Mouse (Mus musculus) E14TG2a.4 (cell line): ENCODE results near the gene Tpp1.

ENCODE experiments used
- CTCF ChIP-seq: conservative IDR thresholded peaks from 2 replicates; pipeline ENCODE4 v1.5.1; 2014; ENCODE audit warnings: low read length
- NANOG ChIP-seq: IDR thresholded peaks from 2 replicates; pipeline ENCODE4 v1.6.1; 2014; ENCODE audit warnings: borderline replicate concordance, low read length, mixed read lengths

DNA sequence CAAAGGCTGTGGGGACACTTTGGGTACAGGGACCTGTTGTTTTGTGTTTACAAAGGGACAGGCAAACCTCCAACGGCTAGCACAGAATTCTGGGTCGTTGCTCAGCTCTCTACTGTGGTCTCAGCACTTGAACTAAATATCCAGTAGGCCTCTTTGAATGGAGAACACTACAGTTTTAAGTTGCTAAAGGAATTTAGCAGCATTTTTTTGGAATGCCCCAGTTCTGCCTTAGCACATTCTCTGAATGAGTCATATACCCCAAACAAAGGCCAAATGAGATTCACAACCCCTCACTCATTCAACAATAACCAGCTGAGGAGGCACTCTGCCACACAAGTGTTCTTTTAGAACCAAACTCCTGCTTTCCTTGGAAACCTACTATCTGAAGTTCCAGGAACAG is 30.1 kb downstream of the Tpp1 start:
- no peak for TF ChIP-seq CTCF
- TF ChIP-seq NANOG = no peak
